Comparison of ENCODE assay signal across 24 mouse cellular contexts in the genomic region with DNA sequence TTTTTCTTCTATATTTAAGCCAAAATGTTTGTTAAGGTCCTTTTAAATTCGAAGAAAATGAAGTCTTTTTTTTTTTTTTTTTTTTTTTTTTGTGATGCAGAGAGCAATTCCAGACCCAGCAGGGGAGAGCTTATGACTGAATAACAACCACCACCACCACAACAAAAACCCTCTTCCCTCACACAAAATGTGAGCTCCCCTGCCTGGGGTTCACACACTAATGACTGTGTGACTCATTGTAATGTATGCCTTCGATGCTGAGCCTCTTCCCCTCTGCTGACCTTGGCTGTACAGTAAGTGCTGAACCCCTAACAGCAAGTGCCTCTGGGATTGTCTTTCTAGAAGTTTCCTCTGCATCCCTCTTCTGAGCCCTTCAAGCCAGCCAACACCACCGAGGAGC.
DNase-seq lines count a peak whose midpoint lies in the region; ATAC-seq and TF ChIP-seq lines count a peak whose summit lies in the region.
"Had no signal": no experiment of that assay in that cellular context is flagged by ENCODE, and none has a peak within 500 bp of the region (broad histone marks: within the 10 kb centered on the region; RNA-seq: fewer than 3 reads in every experiment).

No protein-coding gene starts in this region.

- no peak for DNase-seq in forebrain, embryonic 11.5 days (ENCODE audit: low spot score)
- peak; percentile 26 for DNase-seq in ES-E14 (ENCODE audit: low read depth, low spot score)
- DNase-seq in R1 (ENCODE audit: low read depth, low spot score): peak; percentile 96
- no peak for DNase-seq in right cerebral cortex, postnatal 36 days (ENCODE audit: low spot score in 2 of 2)
- DNase-seq in cerebellum, postnatal 25 days: no peak
- DNase-seq: adrenal gland, adult 8-10 months; adrenal gland, postnatal 25 days; B cell, adult 2 months; cerebellum, adult 11 months; cerebellum, adult 18-20 months; cerebellum, adult 8-10 months; cerebellum, adult 9-11 months; cerebellum, postnatal 14 days; forebrain, postnatal 0 days had no signal

- in situ Hi-C loops in ES-E14 (cut with MboI; ENCODE audit: low sequenced_read_pairs in 2 of 2, unreplicated experiment in 2 of 2): no loop called here

- no peaks in the 10 kb centered on the region for H3K36me3 ChIP-seq in forebrain, embryonic 11.5 days (ENCODE audit: control insufficient read depth, insufficient read depth, low read length)
- H3K36me3 ChIP-seq in forebrain, embryonic 12.5 days (replicated peaks): no peaks in the 10 kb centered on the region
- H3K36me3 ChIP-seq in ES-E14 (ENCODE audit: control insufficient read depth, insufficient read depth, low read length, poor library complexity, severe bottlenecking): no peaks in the 10 kb centered on the region
- H3K36me3 ChIP-seq: embryonic facial prominence, embryonic 10.5 days; embryonic facial prominence, embryonic 12.5 days; forebrain, embryonic 15.5 days had no signal

- no peak overlapping the region for H3K4me2 ChIP-seq in forebrain, embryonic 11.5 days (ENCODE audit: low read depth, low read length, severe bottlenecking)
- no peak overlapping the region for H3K4me2 ChIP-seq in forebrain, embryonic 12.5 days
- H3K4me2 ChIP-seq: embryonic facial prominence, embryonic 12.5 days; forebrain, embryonic 13.5 days; forebrain, embryonic 15.5 days had no signal

- H3K27ac ChIP-seq in forebrain, embryonic 11.5 days (ENCODE audit: low read depth, low read length): no peak overlapping the region
- H3K27ac ChIP-seq in forebrain, embryonic 12.5 days: no peak overlapping the region
- H3K27ac ChIP-seq in ES-E14 (ENCODE audit: insufficient read depth, low read depth, low read length, poor library complexity, severe bottlenecking): no peak overlapping the region
- H3K27ac ChIP-seq: embryonic facial prominence, embryonic 10.5 days; embryonic facial prominence, embryonic 12.5 days; forebrain, embryonic 13.5 days; forebrain, embryonic 15.5 days had no signal

- H3K9me3 ChIP-seq in forebrain, embryonic 11.5 days (ENCODE audit: control insufficient read depth, low read length): no peaks in the 10 kb centered on the region
- H3K9me3 ChIP-seq in forebrain, embryonic 12.5 days: no peaks in the 10 kb centered on the region
- no peaks in the 10 kb centered on the region for H3K9me3 ChIP-seq in ES-E14 (ENCODE audit: control insufficient read depth, insufficient read depth, low read depth, low read length)
- H3K9me3 ChIP-seq: embryonic facial prominence, embryonic 10.5 days; embryonic facial prominence, embryonic 12.5 days; forebrain, embryonic 13.5 days; forebrain, embryonic 15.5 days had no signal

- no peak overlapping the region for H3K9ac ChIP-seq in forebrain, embryonic 11.5 days (ENCODE audit: low read length)
- H3K9ac ChIP-seq in forebrain, embryonic 12.5 days: no peak overlapping the region
- H3K9ac ChIP-seq in ES-E14 (ENCODE audit: insufficient read depth, low read depth, low read length, poor library complexity, severe bottlenecking): no peak overlapping the region
- H3K9ac ChIP-seq: embryonic facial prominence, embryonic 12.5 days; forebrain, embryonic 13.5 days; forebrain, embryonic 15.5 days; forebrain, postnatal 0 days had no signal

- ATAC-seq in forebrain, embryonic 11.5 days (replicated peaks; ENCODE audit: low FRiP score): 0 out of 2 replicates have a peak, but pooled peaks have one; percentile 10
- no peak for ATAC-seq in forebrain, embryonic 12.5 days (ENCODE audit: low FRiP score)
- ATAC-seq in granulocyte monocyte progenitor cell, adult 5-6 weeks (replicated peaks; ENCODE audit: poor library complexity, severe bottlenecking): no peak
- ATAC-seq: activated CD4-positive, CD25-positive, alpha-beta regulatory T cell, adult 4 months; CD4-positive, CD25-positive, alpha-beta regulatory T cell, adult 4 months; forebrain, embryonic 13.5 days; forebrain, embryonic 15.5 days; forebrain, postnatal 0 days; Patski had no signal

- no peak overlapping the region for H3K4me3 ChIP-seq in forebrain, embryonic 11.5 days (ENCODE audit: low read depth, low read length)
- no peak overlapping the region for H3K4me3 ChIP-seq in forebrain, embryonic 12.5 days (replicated peaks)
- H3K4me3 ChIP-seq in ES-E14 (ENCODE audit: insufficient read depth in 1 of 2, low read depth in 1 of 2, low read length in 2 of 2, poor library complexity in 1 of 2, severe bottlenecking in 1 of 2): no peak overlapping the region
- H3K4me3 ChIP-seq: embryonic facial prominence, embryonic 10.5 days; embryonic facial prominence, embryonic 12.5 days; forebrain, embryonic 13.5 days; forebrain, embryonic 15.5 days had no signal

- no peaks in the 10 kb centered on the region for H3K27me3 ChIP-seq in forebrain, embryonic 11.5 days (ENCODE audit: control insufficient read depth, insufficient read depth, low read length)
- no peaks in the 10 kb centered on the region for H3K27me3 ChIP-seq in forebrain, embryonic 12.5 days
- H3K27me3 ChIP-seq: CH12.LX; embryonic facial prominence, embryonic 12.5 days; forebrain, embryonic 13.5 days; forebrain, embryonic 15.5 days; Patski had no signal

- WGBS in forebrain, embryonic 11.5 days: 45% methylated on average over 3 of the region's 3 CpGs
- 27% methylated on average over 3 of the region's 3 CpGs for WGBS in forebrain, embryonic 12.5 days

- no peaks in the 10 kb centered on the region for H3K4me1 ChIP-seq in forebrain, embryonic 11.5 days (replicated peaks; ENCODE audit: control insufficient read depth, insufficient read depth, low read length)
- H3K4me1 ChIP-seq in forebrain, embryonic 12.5 days: no peaks in the 10 kb centered on the region; the same call in 1 of the 2 replicates
- H3K4me1 ChIP-seq in ES-E14 (ENCODE audit: control insufficient read depth in 2 of 2, insufficient read depth in 2 of 2, low read length in 2 of 2, poor library complexity in 1 of 2): peaks cover 0 to 5% of the 10 kb centered on the region in 2 experiments; a peak in 1 of 4 replicates
- H3K4me1 ChIP-seq: embryonic facial prominence, embryonic 12.5 days; forebrain, embryonic 13.5 days; forebrain, embryonic 15.5 days had no signal

TF ChIP-seq in ES-E14, 5 proteins besides CTCF, POLR2A, EP300 and RAD21:
- TF ChIP-seq CHD2 (IDR thresholded peaks at IDR 0.05; ENCODE audit: low read depth, low read length): 0 out of 2 replicates have a peak, but pooled peaks have one; percentile 25
- TF ChIP-seq MAFK (IDR thresholded peaks at IDR 0.05; ENCODE audit: insufficient read depth, low read depth, low read length): no peak
- peak; percentile 97 for TF ChIP-seq ZNF384 (IDR thresholded peaks at IDR 0.05; ENCODE audit: low read depth, low read length)

Comparison
In these comparisons a context has a peak if more than half of its experiments do, and no peak if none do; other contexts are left out.
1. DNase-seq: peak in ES-E14 (single experiment) and R1 (single experiment); none in forebrain, embryonic 11.5 days (single experiment), right cerebral cortex, postnatal 36 days (0 of 2) and cerebellum, postnatal 25 days (0 of 2).